Mouse (Mus musculus) lung, embryonic 15.5 days (tissue): ENCODE results near the gene 1110008P14Rik. TPM values are rescaled to one million over a fixed set of nuclear protein-coding genes. Genes with fewer than 3 reads are reported as not detected.

Source experiments
- ATAC-seq: fragments of 200-750 bp; cut with Nextera tagmentation; 2 replicates; pipeline ENCODE4 v1.8.0; 2017; ENCODE audit warnings: moderate number of reproducible peaks, borderline replicate concordance; ENCODE audit not compliant: low FRiP score, low TSS enrichment; ENCODE audit errors: extremely low read depth
- H3K27ac ChIP-seq: fragments of 300-500 bp; sonication (generic); 2 replicates; pipeline ENCODE4 v1.5.1; 2015; ENCODE audit warnings: moderate library complexity, mild to moderate bottlenecking, inconsistent platforms
- H3K27me3 ChIP-seq: fragments of 300-500 bp; sonication (generic); 2 replicates; pipeline ENCODE4 v1.6.1; 2015; ENCODE audit warnings: inconsistent platforms
- H3K36me3 ChIP-seq: fragments of 300-500 bp; sonication (generic); 2 replicates; pipeline ENCODE4 v1.6.1; 2015; ENCODE audit warnings: inconsistent platforms
- H3K4me1 ChIP-seq: fragments of 300-500 bp; sonication (generic); 2 replicates; pipeline ENCODE4 v1.6.1; 2015; ENCODE audit warnings: inconsistent platforms
- H3K4me2 ChIP-seq: fragments of 300-500 bp; sonication (generic); 2 replicates; pipeline ENCODE4 v1.6.1; 2015; ENCODE audit warnings: inconsistent platforms, mild to moderate bottlenecking, moderate library complexity
- H3K4me3 ChIP-seq: fragments of 300-500 bp; sonication (generic); 2 replicates; pipeline ENCODE4 v1.5.1; 2015; ENCODE audit warnings: mild to moderate bottlenecking, inconsistent platforms
- H3K9ac ChIP-seq: fragments of 300-500 bp; sonication (generic); 2 replicates; pipeline ENCODE4 v1.6.1; 2015; ENCODE audit warnings: inconsistent platforms
- H3K9me3 ChIP-seq: fragments of 300-500 bp; sonication (generic); 2 replicates; pipeline ENCODE4 v1.6.1; 2016; ENCODE audit warnings: inconsistent platforms
- WGBS: fragments of 180-500 bp; shearing (Covaris S2); methylation state at CpG from one replicate; pipeline ENCODE4 v1.1.7; 2015; 5-methylcytosine and 5-hydroxymethylcytosine counted together
- polyA plus RNA-seq: library from polyadenylated mRNA; unstranded; fragments of >200 nt; fragmentation: Nextera tagmentation; extraction: Ambion mirVana; gene quantifications from 2 replicates; pipeline ENCODE4 v1.2.1, GENCODE M21; 2015

Gene 1110008P14Rik
- polyA plus RNA-seq, 1 experiment from 2014 or later = 33.5 TPM

- H3K4me2 ChIP-seq = peak overlapping the region; percentile 85
- WGBS = 3% methylated on average over 14 of the region's 14 CpGs
- H3K27me3 ChIP-seq = peaks cover 8% of the 10 kb centered on the region
- peaks cover 5% of the 10 kb centered on the region; the same call in 1 of the 2 replicates for H3K36me3 ChIP-seq
- H3K9me3 ChIP-seq = no peaks in the 10 kb centered on the region
- H3K9ac ChIP-seq = peak overlapping the region; percentile 35; the same call in 1 of the 2 replicates
- H3K27ac ChIP-seq = no peak overlapping the region
- peak overlapping the region; percentile 41 for H3K4me3 ChIP-seq
- no peak for ATAC-seq
- H3K4me1 ChIP-seq = peaks cover 24% of the 10 kb centered on the region
Measured at GRCm38 (mm10) chr2:32360741-32361140, 21.0 kb downstream of the 1110008P14Rik start.

DNA sequence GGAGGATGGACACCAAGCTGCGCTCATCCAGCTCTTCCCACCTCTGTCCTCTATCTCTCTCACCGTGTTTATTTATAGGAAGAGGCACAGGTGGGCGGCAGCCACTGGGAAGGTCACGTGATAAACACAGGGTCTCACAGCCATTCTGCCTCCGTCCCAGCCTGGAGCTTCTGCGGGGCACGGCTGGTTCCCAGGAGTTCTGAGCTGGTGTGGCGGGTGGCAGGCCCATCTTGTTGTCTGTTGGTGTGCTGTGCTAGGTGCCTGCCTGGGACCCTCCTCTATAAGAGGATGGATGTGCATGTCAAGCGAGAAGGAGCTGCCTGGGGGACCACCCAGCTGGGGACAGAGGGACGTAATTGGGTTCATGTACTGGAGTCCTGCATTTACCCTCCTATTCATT lies 23.4 kb downstream of the 1110008P14Rik start:
- no peak for ATAC-seq
- Histone ChIP-seq H3K36me3 (no peaks in the 10 kb centered on the region), H3K27ac (no peak overlapping the region), H3K4me2 (no peak overlapping the region), H3K27me3 (peaks cover 8% of the 10 kb centered on the region), H3K9ac (no peak overlapping the region), H3K4me1 (peaks cover 17% of the 10 kb centered on the region), H3K9me3 (no peaks in the 10 kb centered on the region), H3K4me3 (no peak overlapping the region)
- WGBS = 49% methylated on average over 10 of the region's 10 CpGs

DNA sequence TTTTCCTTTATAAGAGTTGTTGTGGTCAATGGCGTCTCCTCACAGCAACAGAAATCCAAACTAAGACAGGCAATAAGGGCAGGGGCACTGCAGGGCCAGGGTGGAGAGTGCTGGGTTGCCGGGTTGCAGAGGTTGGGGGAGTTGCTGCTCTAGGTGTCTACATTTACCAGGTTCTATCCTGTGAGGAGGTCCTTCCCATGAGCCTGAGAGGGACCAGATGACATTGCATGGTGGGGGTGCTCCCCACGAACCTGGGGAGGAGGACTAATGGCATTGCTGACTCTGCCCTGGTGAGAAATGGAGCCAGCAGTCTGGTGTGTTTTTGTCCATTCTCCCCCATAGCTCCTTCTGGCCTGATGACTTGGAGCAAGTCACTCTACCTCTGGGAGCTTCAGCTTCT lies 24.0 kb downstream of the 1110008P14Rik start:
- 54% methylated on average over 3 of the region's 3 CpGs for WGBS
- H3K9ac ChIP-seq = no peak overlapping the region
- no peak overlapping the region for H3K4me3 ChIP-seq
- no peaks in the 10 kb centered on the region for H3K9me3 ChIP-seq
- peaks cover 8% of the 10 kb centered on the region for H3K27me3 ChIP-seq
- no peaks in the 10 kb centered on the region for H3K36me3 ChIP-seq
- ATAC-seq = no peak
- H3K4me2 ChIP-seq = no peak overlapping the region
- H3K4me1 ChIP-seq = peaks cover 23% of the 10 kb centered on the region
- H3K27ac ChIP-seq = no peak overlapping the region

DNA sequence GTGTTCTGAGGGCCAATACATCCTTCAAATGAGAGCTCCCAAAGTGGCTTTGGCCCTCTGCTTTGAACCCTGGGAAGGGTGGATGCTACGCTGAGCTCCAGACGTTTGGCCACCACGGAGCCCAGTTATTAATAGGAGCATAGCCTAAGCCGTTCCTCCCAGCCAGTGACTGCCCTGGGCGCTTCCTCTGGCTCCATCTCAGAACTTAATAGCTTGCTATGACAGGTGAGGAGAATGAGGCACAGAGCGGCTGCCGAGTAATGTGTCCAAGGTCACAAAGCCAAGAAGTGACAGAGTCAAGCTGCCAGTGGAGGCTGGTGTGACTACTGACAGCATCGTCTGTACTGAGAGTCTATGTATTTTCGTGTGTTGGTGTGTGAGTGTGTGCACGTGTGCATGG lies 25.5 kb downstream of the 1110008P14Rik start:
- Histone ChIP-seq H3K4me1 (peaks cover 27% of the 10 kb centered on the region), H3K36me3 (no peaks in the 10 kb centered on the region), H3K4me2 (no peak overlapping the region), H3K9ac (no peak overlapping the region), H3K9me3 (no peaks in the 10 kb centered on the region), H3K27me3 (peaks cover 8% of the 10 kb centered on the region; the same call in 1 of the 2 replicates), H3K4me3 (no peak overlapping the region), H3K27ac (no peak overlapping the region)
- ATAC-seq = no peak
- 54% methylated on average over 10 of the region's 10 CpGs for WGBS

DNA sequence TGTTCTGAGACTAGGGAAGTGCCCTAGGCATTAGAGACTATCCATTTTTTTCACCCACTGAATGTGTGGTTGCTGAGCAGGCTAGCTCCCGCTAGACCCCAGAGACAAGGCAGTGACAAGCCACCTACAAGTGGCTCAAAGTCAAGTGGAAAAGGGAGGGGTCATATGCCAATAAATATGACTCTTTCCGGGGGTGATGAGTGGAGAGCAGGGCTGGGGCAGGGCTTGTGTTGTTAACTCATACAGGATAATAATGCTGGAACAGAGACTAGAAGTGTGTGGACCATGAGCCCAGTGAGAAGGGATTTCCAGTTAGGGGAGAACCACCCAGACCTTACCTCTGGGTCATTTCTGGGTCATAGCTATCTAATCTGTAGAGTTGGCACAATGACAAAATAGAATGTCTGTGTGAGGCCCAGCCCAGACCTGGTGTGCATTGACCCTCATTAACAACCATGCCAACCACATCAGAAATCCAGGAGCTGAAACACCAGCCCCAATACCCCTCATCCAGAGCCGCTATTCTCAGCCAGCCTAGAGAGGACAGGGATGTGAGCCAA lies 27.3 kb downstream of the 1110008P14Rik start:
- no peaks in the 10 kb centered on the region for H3K9me3 ChIP-seq
- H3K9ac ChIP-seq = no peak overlapping the region
- no peak overlapping the region for H3K4me3 ChIP-seq
- no peaks in the 10 kb centered on the region for H3K36me3 ChIP-seq
- peaks cover 8% of the 10 kb centered on the region; the same call in 1 of the 2 replicates for H3K27me3 ChIP-seq
- WGBS = 71% methylated on average over 3 of the region's 3 CpGs
- peaks cover 24% of the 10 kb centered on the region for H3K4me1 ChIP-seq
- H3K27ac ChIP-seq = no peak overlapping the region
- H3K4me2 ChIP-seq = no peak overlapping the region
- no peak for ATAC-seq

- peak overlapping the region; percentile 99; the same call in 1 of the 2 replicates for H3K4me2 ChIP-seq
- H3K9me3 ChIP-seq = no peaks in the 10 kb centered on the region
- H3K36me3 ChIP-seq = no peaks in the 10 kb centered on the region
- H3K4me3 ChIP-seq = no peak overlapping the region
- peaks cover 24% of the 10 kb centered on the region for H3K4me1 ChIP-seq
- peaks cover 8% of the 10 kb centered on the region; the same call in 1 of the 2 replicates for H3K27me3 ChIP-seq
- 34% methylated on average over 6 of the region's 6 CpGs for WGBS
- ATAC-seq = no peak
- peak overlapping the region; percentile 57; the same call in 1 of the 2 replicates for H3K9ac ChIP-seq
- H3K27ac ChIP-seq = no peak overlapping the region
Measured at GRCm38 (mm10) chr2:32353836-32354235, 27.9 kb downstream of the 1110008P14Rik start.

- Histone ChIP-seq H3K4me1 (peaks cover 24% of the 10 kb centered on the region), H3K27ac (peak within 1 kb of the TSS; percentile 26; the same call in 1 of the 2 replicates), H3K4me3 (peak within 1 kb of the TSS; percentile 65), H3K9ac (peak within 1 kb of the TSS; percentile 57), H3K27me3 (peaks cover 8% of the 10 kb centered on the region; the same call in 1 of the 2 replicates), H3K36me3 (no peaks in the 10 kb centered on the region), H3K4me2 (peak within 1 kb of the TSS; percentile 99), H3K9me3 (no peaks in the 10 kb centered on the region)
- peak; percentile 62; the same call in 1 of the 2 replicates for ATAC-seq
- under 1% methylated on average over 63 of the region's 63 CpGs for WGBS
Measured at GRCm38 (mm10) chr2:32353007-32353542, 28.7 kb downstream of the 1110008P14Rik start, which contains the start of gene Dnm1. TSS of gene Dnm1 (minus strand) at chr2:32353338.

GRCm38 (mm10) chr2:32352151-32353006 lies 29.4 kb downstream of the 1110008P14Rik start, which contains the start of gene Ciz1:
TSS of gene Ciz1 (plus strand) at chr2:32352327.
- Histone ChIP-seq H3K27ac (peak within 1 kb of the TSS; percentile 26; the same call in 1 of the 2 replicates), H3K9me3 (no peaks in the 10 kb centered on the region), H3K36me3 (no peaks in the 10 kb centered on the region), H3K4me2 (peak within 1 kb of the TSS; percentile 99), H3K9ac (peak within 1 kb of the TSS; percentile 57), H3K4me1 (peaks cover 24% of the 10 kb centered on the region), H3K27me3 (peaks cover 8% of the 10 kb centered on the region; the same call in 1 of the 2 replicates), H3K4me3 (peak within 1 kb of the TSS; percentile 65)
- WGBS = 1% methylated on average over 42 of the region's 52 CpGs
- ATAC-seq = peak; percentile 23; the same call in 1 of the 2 replicates

- no peak overlapping the region for H3K27ac ChIP-seq
- no peak overlapping the region for H3K9ac ChIP-seq
- H3K4me2 ChIP-seq = peak overlapping the region; percentile 99
- peaks cover 8% of the 10 kb centered on the region; the same call in 1 of the 2 replicates for H3K27me3 ChIP-seq
- H3K36me3 ChIP-seq = no peaks in the 10 kb centered on the region
- no peak for ATAC-seq
- no peaks in the 10 kb centered on the region for H3K9me3 ChIP-seq
- peak overlapping the region; percentile 65 for H3K4me3 ChIP-seq
- WGBS = 37% methylated on average over 9 of the region's 9 CpGs
- peaks cover 24% of the 10 kb centered on the region for H3K4me1 ChIP-seq
Measured at GRCm38 (mm10) chr2:32351471-32351961, 30.2 kb downstream of the 1110008P14Rik start.

DNA sequence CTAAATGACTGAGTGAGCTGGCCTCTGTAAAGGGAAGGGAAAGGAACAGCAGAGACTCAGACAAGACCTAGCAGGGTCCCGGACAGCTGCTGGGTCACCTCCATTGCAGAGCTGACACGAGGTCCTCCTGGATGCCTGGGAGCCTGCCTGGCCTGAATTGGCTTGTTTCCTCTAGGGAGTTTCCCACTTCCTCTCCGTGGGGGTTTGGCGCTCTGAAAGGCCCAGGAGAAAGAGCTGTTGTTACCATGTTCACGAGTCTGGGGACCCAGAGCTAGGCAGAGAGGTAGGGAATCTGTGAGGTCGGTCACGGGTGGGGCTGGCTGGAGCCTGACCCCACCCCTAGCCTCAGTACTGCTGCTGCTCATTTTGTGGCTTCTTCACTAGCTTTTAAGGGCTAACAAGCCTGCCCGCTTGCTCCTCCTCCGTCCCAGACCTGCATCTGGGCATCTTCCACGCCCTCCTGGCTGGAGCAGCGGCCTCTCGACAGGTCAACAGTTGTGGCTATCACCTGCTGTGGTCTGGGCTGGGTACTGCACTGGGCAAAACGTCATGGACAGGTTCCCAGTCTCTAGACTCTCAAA lies 31.2 kb downstream of the 1110008P14Rik start:
- WGBS = 56% methylated on average over 13 of the region's 13 CpGs
- peaks cover 8% of the 10 kb centered on the region; the same call in 1 of the 2 replicates for H3K27me3 ChIP-seq
- H3K4me3 ChIP-seq = no peak overlapping the region
- H3K9me3 ChIP-seq = no peaks in the 10 kb centered on the region
- H3K27ac ChIP-seq = no peak overlapping the region
- H3K36me3 ChIP-seq = no peaks in the 10 kb centered on the region
- no peak for ATAC-seq
- H3K9ac ChIP-seq = no peak overlapping the region
- peaks cover 24% of the 10 kb centered on the region for H3K4me1 ChIP-seq
- H3K4me2 ChIP-seq = no peak overlapping the region

- Histone ChIP-seq H3K4me3 (no peak overlapping the region), H3K9me3 (no peaks in the 10 kb centered on the region), H3K27me3 (peaks cover 8% of the 10 kb centered on the region; the same call in 1 of the 2 replicates), H3K9ac (no peak overlapping the region), H3K4me1 (peaks cover 24% of the 10 kb centered on the region), H3K36me3 (no peaks in the 10 kb centered on the region), H3K4me2 (no peak overlapping the region), H3K27ac (no peak overlapping the region)
- no peak for ATAC-seq
- WGBS = 44% methylated on average over 8 of the region's 8 CpGs
Measured at GRCm38 (mm10) chr2:32349625-32350255, 32.0 kb downstream of the 1110008P14Rik start.
